Mouse (Mus musculus) frontal cortex, adult (tissue): Measurements from ENCODE around the gene Lix1l.

Experiments used
- ATAC-seq: cut with Nextera tagmentation; 2 replicates; pipeline ENCODE4 v1.9.2; 2017; ENCODE audit warnings: mild to moderate bottlenecking, moderate library complexity, mixed read lengths; ENCODE audit not compliant: low TSS enrichment

Lix1l gene

GRCm38 (mm10) chr3:96600639-96601250, at the start of gene Lix1l:
Gene Lix1l (plus strand): TSS chr3:96601149.
- ATAC-seq = peak; percentile 69

GRCm38 (mm10) chr3:96551203-96551602, 49.7 kb upstream of the Lix1l start:
- peak; percentile 74 for ATAC-seq

GRCm38 (mm10) chr3:96551890-96552289, 49.1 kb upstream of the Lix1l start:
- ATAC-seq = no peak

- ATAC-seq = no peak
Observed at GRCm38 (mm10) chr3:96553601-96554000, 47.3 kb upstream of the Lix1l start.

- no peak for ATAC-seq
Observed at GRCm38 (mm10) chr3:96554251-96554650, 46.7 kb upstream of the Lix1l start.

- ATAC-seq = no peak
Observed at GRCm38 (mm10) chr3:96555041-96555596, 45.8 kb upstream of the Lix1l start.

- no peak for ATAC-seq
Observed at GRCm38 (mm10) chr3:96555999-96556614, 44.8 kb upstream of the Lix1l start.

- no peak for ATAC-seq
Observed at GRCm38 (mm10) chr3:96556651-96557635, 44.0 kb upstream of the Lix1l start.

- peak; percentile 98 for ATAC-seq
Observed at GRCm38 (mm10) chr3:96557694-96558093, 43.3 kb upstream of the Lix1l start, which contains the start of gene Txnip. Gene Txnip (plus strand): TSS chr3:96557957.

GRCm38 (mm10) chr3:96558159-96558558, 42.8 kb upstream of the Lix1l start:
- no peak for ATAC-seq

GRCm38 (mm10) chr3:96558668-96559196, 42.2 kb upstream of the Lix1l start:
- no peak for ATAC-seq

- ATAC-seq = no peak
Observed at GRCm38 (mm10) chr3:96559398-96559910, 41.5 kb upstream of the Lix1l start.

GRCm38 (mm10) chr3:96559911-96560850, 40.8 kb upstream of the Lix1l start:
- ATAC-seq = no peak

GRCm38 (mm10) chr3:96560881-96561668, 39.9 kb upstream of the Lix1l start:
- no peak for ATAC-seq

GRCm38 (mm10) chr3:96561946-96562681, 38.8 kb upstream of the Lix1l start:
- ATAC-seq = no peak

- no peak for ATAC-seq
Observed at GRCm38 (mm10) chr3:96563267-96563666, 37.7 kb upstream of the Lix1l start.

- ATAC-seq = no peak
Observed at GRCm38 (mm10) chr3:96563911-96564632, 36.9 kb upstream of the Lix1l start.

- ATAC-seq = no peak
Observed at GRCm38 (mm10) chr3:96564633-96565032, 36.3 kb upstream of the Lix1l start.
